Mouse (Mus musculus) embryonic fibroblast, embryonic 13.5 days (primary cell): ENCODE results near the gene Cep57l1. TPM values are rescaled to one million over a fixed set of nuclear protein-coding genes. Genes with fewer than 3 reads are reported as not detected.
"Not testable (repeated sequence)": the region's sequence is repeated elsewhere in the genome, so short reads cannot be mapped to it uniquely, and the experiment has no call there.

Source experiments
- H3K27ac ChIP-seq: 2 replicates; pipeline ENCODE4 v1.5.1; 2012; ENCODE audit warnings: low read length, control low read depth, inconsistent platforms; ENCODE audit not compliant: insufficient read depth
- H3K4me1 ChIP-seq: 2 replicates; pipeline ENCODE4 v1.6.1; 2011; ENCODE audit warnings: low read length; ENCODE audit not compliant: control insufficient read depth, insufficient read depth
- H3K4me3 ChIP-seq: 2 replicates; pipeline ENCODE4 v1.5.1; 2011; ENCODE audit warnings: mild to moderate bottlenecking, control low read depth, low read length; ENCODE audit not compliant: insufficient read depth
- CTCF ChIP-seq: IDR thresholded peaks from 2 replicates; pipeline ENCODE4 v1.5.1; 2011; ENCODE audit warnings: mild to moderate bottlenecking, control low read depth, low read length, moderate library complexity, borderline replicate concordance; ENCODE audit not compliant: insufficient read depth
- POLR2A ChIP-seq: IDR thresholded peaks from 2 replicates; pipeline ENCODE4 v1.6.1; 2011; ENCODE audit warnings: low read depth, mild to moderate bottlenecking, control low read depth, low read length, moderate library complexity
- polyA plus RNA-seq: library from polyadenylated mRNA; stranded (reverse); fragments of >200 nt; gene quantifications from 2 replicates; pipeline ENCODE4 v1.2.4, GENCODE M21; 2011; ENCODE audit warnings: low read depth; ENCODE audit not compliant: missing spikeins, insufficient read length

The Cep57l1 gene
- polyA plus RNA-seq, 1 experiment: 17.8 TPM

DNA sequence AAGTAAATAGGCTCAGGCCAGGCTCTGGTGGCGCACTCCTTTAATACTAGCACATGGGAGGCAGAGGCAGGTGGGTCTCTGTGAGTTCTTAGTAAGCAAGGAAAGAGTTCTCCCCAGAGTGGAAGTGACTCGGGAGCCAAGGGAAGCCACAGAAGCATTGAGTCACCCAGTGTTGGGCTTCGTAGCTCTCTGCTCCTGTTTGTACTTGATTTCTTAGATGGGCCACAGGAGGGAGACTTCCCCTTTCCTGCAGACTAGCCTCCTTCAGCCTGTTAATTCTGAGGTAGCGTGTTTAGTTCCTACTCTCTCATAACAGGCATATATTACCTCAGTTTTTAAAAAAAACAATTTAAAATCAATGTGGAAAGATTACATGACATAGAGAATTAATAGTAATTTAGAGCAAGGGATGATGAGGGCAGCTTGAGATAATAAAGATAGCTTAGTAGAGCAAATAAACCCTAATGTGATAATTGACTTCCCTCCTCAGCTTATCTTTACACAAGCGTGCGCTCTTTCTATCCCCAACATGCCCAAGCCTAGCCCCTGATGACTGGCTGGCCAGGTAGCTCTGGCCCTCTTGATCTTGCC is 16.9 kb upstream of the Cep57l1 start:
- Histone ChIP-seq H3K4me3 (no peak overlapping the region), H3K27ac (no peak overlapping the region), H3K4me1 (peaks cover 3% of the 10 kb centered on the region)
- TF ChIP-seq CTCF: no peak
- no peak for TF ChIP-seq POLR2A

DNA sequence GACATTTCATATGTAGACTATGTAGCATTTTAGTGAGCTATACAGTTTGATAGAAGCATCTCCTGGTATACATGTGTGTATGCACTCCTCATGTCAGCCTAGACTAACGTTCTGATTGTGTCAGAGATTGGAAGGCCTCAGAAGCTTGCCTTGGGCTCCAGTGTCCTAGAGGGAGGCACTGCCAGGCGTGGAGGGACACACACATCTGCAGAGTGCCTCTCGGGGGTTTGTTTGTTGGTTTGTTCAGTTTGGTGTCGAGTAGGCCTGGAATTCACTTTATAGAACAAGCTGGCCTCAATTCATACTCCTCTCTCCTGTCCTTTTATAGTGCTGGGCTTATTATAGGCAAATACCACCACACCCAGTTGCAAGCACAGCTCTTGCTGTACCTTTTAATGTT is 16.3 kb upstream of the Cep57l1 start:
- Histone ChIP-seq H3K4me3 (no peak overlapping the region), H3K27ac (no peak overlapping the region), H3K4me1 (peaks cover 3% of the 10 kb centered on the region)
- TF ChIP-seq POLR2A (no peak), CTCF (no peak)

DNA sequence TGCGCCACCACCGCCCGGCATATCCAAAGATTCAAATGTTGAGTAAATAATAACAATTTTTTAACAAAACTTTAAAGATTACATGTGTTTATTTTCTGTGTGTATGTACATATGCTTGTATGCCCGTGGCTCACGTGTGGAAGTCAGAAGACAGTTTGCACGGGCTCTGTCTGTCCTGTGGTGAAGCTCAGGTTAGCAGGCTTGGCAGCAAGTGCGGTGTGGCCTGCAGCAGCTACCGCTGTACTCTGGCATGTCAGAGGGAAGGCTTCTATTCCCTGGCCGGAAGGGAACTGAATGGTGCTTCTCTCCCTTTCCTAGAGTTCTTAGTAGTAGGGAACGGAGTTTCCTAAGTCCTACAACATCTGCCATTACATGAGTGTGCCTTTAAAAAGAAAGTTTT is 15.4 kb upstream of the Cep57l1 start:
- Histone ChIP-seq H3K4me3 (no peak overlapping the region), H3K27ac (no peak overlapping the region), H3K4me1 (peaks cover 3% of the 10 kb centered on the region)
- TF ChIP-seq POLR2A (no peak), CTCF (no peak)

DNA sequence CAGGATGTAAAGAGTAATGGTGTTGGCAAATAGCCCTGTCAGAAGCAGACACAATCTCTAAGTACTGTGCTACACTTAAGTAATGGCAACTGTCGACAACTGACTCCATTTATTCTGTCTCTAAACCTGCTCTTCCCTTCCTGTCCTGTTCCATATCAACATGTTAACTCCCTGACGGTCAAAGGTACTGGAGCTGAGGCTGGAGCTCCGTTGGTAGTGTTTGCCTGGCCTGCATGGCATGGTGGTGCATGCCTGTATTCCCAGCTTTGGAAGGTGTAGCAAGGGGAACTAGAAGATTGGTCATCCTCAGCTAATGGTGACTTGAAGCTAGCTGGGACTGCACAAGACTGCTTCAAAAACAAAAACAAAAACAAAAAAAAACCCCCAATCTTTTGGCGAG is 14.2 kb upstream of the Cep57l1 start:
- Histone ChIP-seq H3K27ac (no peak overlapping the region), H3K4me3 (no peak overlapping the region), H3K4me1 (peaks cover 3% of the 10 kb centered on the region)
- TF ChIP-seq CTCF (no peak), POLR2A (no peak)

DNA sequence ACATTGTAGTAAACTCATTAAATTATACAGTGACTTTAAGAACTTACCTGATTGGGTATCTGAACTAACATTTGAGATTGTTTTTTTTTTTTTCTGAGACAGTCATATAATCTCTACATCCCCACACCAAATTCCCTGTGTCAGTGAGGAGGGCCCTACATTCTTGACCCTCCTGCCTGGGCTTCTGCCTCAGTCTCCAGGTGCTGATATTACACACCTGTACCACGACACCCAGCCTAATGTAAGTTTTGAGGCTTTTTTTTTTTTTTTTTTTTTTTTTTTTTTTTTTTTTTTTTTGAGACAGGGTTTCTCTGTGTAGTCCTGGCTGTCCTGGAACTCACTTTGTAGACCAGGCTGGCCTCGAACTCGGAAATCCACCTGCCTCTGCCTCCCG is 13.6 kb upstream of the Cep57l1 start:
- not testable (repeated sequence) for H3K27ac ChIP-seq, H3K4me1 ChIP-seq, H3K4me3 ChIP-seq

DNA sequence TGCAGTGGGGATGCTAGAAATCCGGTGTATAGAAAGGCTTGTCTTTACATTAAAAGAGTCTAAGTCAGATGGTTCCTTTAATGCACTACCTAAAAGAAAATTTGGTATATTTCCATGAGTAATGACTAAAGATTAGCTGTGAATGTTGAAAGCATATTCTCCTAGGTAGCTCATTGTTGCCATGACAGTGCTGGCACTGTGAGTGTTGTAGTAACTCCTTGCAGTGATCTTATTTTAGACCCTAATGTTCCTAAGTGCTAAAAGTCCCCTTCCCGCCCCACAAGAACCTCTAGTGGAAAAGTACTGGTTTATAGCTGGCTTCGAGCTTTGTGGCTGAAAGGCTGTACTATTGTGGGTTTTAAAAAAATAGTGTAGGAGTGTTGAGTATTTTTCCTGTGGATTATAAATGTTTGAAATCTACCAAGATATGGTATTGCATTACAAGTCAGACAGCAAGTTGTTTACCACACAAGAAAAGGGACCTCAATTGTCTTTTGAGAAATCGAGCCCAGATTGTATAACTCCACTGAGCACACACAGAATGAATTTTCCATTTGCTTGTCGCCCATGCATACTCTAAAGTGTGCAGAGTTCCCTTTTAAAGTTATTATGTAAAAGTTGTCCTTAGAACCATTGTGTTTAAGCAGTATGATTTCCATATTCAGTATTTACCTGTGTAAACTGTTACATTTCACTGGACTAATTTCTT is 13.1 kb upstream of the Cep57l1 start:
- Histone ChIP-seq H3K4me1 (peaks cover 3% of the 10 kb centered on the region), H3K27ac (peak overlapping the region; percentile 14; the same call in 1 of the 2 replicates), H3K4me3 (no peak overlapping the region)
- TF ChIP-seq CTCF (no peak), POLR2A (no peak)

DNA sequence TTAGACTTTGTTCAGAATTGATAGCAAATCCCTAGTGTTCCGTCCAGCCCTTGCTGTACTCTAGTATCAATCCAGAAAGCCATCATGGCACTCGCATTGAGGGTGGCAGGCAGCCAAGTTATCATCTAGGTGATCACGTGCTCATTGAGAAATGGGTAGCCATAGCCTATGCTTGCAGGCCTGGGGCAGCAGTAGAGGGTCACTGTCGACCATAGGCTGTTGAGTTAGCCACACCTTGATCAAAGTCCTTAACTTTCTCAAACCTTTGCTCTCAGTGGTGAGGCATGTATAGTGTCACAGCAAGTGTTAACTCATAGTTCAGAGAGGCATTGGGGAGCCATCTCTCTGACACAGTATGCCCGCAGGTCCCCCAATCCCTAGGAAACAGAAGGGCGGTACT is 11.5 kb upstream of the Cep57l1 start:
- Histone ChIP-seq H3K27ac (no peak overlapping the region), H3K4me1 (peaks cover 3% of the 10 kb centered on the region), H3K4me3 (no peak overlapping the region)
- TF ChIP-seq CTCF: no peak
- TF ChIP-seq POLR2A: no peak

DNA sequence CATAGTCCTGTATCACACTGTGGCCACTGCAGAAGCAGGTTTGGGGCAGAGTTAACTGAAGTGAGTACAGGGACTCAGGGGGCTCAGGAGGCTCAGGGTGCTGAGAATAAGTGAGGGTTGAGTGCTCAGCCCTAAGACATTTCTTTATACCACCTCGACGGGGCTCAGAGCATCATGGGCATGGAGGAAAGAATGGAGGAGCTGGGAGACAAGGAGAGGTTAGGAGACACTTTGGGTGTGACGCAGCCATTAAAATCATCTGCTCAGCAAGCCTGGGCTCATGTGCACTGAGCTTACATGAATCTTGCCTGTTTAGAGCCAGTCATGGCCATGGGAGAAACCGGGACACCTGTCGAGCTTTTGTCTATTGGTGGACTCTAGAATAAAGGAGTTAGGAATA is 10.7 kb upstream of the Cep57l1 start:
- no peak overlapping the region for H3K4me3 ChIP-seq
- H3K4me1 ChIP-seq: peaks cover 3% of the 10 kb centered on the region
- no peak overlapping the region for H3K27ac ChIP-seq
- TF ChIP-seq POLR2A: no peak
- no peak for TF ChIP-seq CTCF

DNA sequence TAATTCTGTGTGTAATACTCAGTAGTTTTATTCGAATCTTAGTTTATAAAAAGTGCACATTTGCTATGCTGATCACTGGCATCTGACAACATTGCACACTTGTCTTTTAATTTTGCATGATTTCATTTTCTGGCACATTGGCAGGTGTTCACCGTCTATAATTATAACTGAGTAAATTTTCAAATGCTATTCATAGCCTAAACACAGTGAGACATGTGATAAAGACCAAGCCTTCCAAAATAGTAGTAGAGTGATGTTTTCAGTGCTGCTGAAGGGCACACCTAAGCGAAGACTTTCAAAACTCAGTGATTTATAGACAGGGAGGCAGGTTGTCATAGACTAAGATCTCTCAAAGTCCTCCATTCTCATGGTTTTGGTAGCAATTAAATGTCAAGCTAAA is 9.6 kb upstream of the Cep57l1 start:
- TF ChIP-seq POLR2A (no peak), CTCF (no peak)
- Histone ChIP-seq H3K4me1 (peaks cover 3% of the 10 kb centered on the region), H3K27ac (no peak overlapping the region), H3K4me3 (no peak overlapping the region)

DNA sequence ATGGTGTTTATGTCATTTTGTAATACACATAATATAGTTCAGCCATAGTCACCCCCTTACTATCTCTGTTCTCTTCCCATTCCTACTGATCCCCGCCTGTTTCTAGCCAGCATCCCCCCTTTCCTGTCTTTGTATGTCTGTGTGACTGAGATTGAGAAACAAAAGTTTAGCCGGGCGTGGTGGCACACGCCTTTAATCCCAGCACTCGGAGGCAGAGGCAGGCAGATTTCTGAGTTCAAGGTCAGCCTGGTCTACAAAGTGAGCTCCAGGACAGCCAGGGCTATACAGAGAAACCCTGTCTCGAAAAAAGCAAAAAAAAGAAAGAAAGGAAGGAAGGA is 9.0 kb upstream of the Cep57l1 start:
- not testable (repeated sequence) for H3K27ac ChIP-seq, H3K4me1 ChIP-seq, H3K4me3 ChIP-seq
